Mouse (Mus musculus): ENCODE measurements around the gene Tfpi2. TPM values are rescaled to one million over a fixed set of nuclear protein-coding genes. Genes with fewer than 3 reads are reported as not detected.

Gene Tfpi2
- polyA plus RNA-seq, 1 experiment from 2014 or later: 0.97 TPM

Other genes starting within 250 kb of the Tfpi2 start
- 0.08 and 0.19 TPM in 2 replicates for gene Calcr, start 224.2 kb downstream of the Tfpi2 start, polyA plus RNA-seq (2016; fragmentation: Nextera tagmentation; extraction: Ambion mirVana)
- gene Gngt1, start 4.9 kb upstream of the Tfpi2 start, polyA plus RNA-seq (2016; fragmentation: Nextera tagmentation; extraction: Ambion mirVana): not detected in 2 replicates
- 61.9 and 64.6 TPM in 2 replicates for gene Gng11, start 15.0 kb upstream of the Tfpi2 start, polyA plus RNA-seq (2016; fragmentation: Nextera tagmentation; extraction: Ambion mirVana)
- 72.0 and 76.9 TPM in 2 replicates for gene Bet1, start 98.1 kb upstream of the Tfpi2 start, polyA plus RNA-seq (2016; fragmentation: Nextera tagmentation; extraction: Ambion mirVana)

Measured in limb, embryonic 12.5 days (tissue).